Mouse (Mus musculus): ENCODE measurements around the gene Lrfn4.

DNA sequence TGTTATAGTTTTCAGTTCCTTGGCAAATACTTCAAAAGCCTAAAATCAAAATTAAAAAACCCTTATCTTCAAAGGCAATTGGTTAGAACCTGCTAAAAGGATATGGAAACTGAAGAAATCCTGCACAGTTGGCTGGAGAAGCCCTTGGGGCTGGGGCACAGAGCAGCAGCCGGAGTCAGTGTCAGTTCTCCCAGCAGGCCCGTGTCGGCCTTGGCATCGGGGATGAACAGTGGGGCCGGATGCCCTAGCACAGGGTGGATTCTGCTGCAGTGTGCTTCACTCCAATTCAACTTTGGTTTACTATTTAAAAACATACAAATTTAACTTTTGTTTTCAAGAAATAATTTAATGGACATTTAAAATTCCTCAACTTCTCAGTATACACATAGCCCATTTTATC lies 42.7 kb upstream of the Lrfn4 start:
- TF ChIP-seq GATA1 (IDR thresholded peaks at IDR 0.05; ENCODE audit: low read length) (no peak), TAL1 (IDR thresholded peaks at IDR 0.05; ENCODE audit: low read length) (no peak)

Measured in erythroblast, embryonic 14.5 days (primary cell).